Mouse (Mus musculus): Measurements from ENCODE around the gene Gltpd2.
A peak's percentile ranks its signal among the peaks of the same experiment; 100 is the strongest.

The Gltpd2 gene

DNA sequence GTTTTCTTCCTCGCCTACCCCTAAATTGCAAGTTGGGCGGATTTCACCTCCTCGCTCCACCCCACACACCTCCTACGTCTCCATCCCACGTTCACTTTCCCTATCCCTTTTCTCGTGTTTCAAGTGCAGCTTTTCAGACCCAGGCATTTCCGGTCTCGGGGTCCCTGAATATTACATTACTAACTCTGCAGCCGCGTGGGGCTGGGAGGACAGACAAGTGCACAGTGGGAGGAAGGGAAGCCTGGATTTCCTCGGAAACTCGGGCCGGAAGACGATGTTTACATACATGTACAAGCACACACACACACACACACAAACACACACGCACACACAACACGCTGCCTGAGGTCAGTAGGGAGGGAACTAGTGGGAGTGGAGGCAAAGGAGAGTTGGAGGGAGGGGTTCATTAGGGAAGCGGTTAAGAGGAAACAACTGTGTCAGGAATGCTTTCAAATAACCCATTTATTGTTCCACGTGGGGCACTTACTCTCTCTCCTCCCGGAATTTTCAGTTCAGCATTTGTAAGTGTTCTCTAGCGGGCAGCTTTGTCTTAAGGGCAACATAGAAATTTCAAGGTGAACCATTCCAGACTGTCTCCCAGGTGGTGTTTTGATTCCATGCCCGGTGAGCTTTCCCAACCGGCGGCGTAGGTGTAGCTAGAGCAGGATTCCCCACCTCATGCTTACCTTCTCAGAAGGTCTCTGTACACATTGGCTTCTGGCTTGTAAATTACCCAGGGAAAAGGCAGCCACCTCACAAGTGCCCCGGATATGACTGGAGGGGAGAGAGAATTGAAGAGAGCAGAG lies 44.7 kb downstream of the Gltpd2 start:
- DNase-seq (ENCODE audit: low read depth, low spot score), result peak; percentile 26

GRCm38 (mm10) chr11:70564276-70564873 lies 45.4 kb downstream of the Gltpd2 start:
- no peak for DNase-seq (ENCODE audit: low read depth, low spot score)

- DNase-seq (ENCODE audit: low read depth, low spot score), result peak; percentile 13
Measured at GRCm38 (mm10) chr11:70566586-70566985, 47.6 kb downstream of the Gltpd2 start.
